Mouse (Mus musculus) bone marrow macrophage, adult 2 months (primary cell): ENCODE measurements around the gene Paox.

Source experiments
- CTCF ChIP-seq: IDR thresholded peaks from 2 replicates; pipeline ENCODE4 v1.5.1; 2012; ENCODE audit warnings: low read depth, mild to moderate bottlenecking, low read length, moderate library complexity
- POLR2A ChIP-seq: IDR thresholded peaks from 2 replicates; pipeline ENCODE4 v1.6.1; 2012; ENCODE audit warnings: mild to moderate bottlenecking, low read depth, low read length, borderline replicate concordance

- TF ChIP-seq POLR2A, result no peak
- no peak for TF ChIP-seq CTCF
Measured at GRCm38 (mm10) chr7:140154218-140154927, 38.8 kb downstream of the Paox start, which contains the start of gene Sprn.
